Mouse (Mus musculus): ENCODE measurements around the gene 4933411K16Rik. TPM values are rescaled to one million over a fixed set of nuclear protein-coding genes. Genes with fewer than 3 reads are reported as not detected.
A peak's percentile ranks its signal among the peaks of the same experiment; 100 is the strongest.

Gene 4933411K16Rik
- total and polyA plus RNA-seq, 3 experiments, result 0.10 TPM; not detected in 2

- peak overlapping the region; percentile 39 for H3K27ac ChIP-seq (ENCODE audit: control insufficient read depth, low read depth, low read length)
- H3K9me3 ChIP-seq (replicated peaks; ENCODE audit: insufficient read depth, low read length), result no peaks in the 10 kb centered on the region
- peaks cover 0 to 5% of the 10 kb centered on the region in 2 experiments; a peak in 2 of 4 replicates for H3K36me3 ChIP-seq (ENCODE audit: control insufficient read depth in 1 of 2, insufficient read depth in 2 of 2, low read length in 2 of 2)
- no peak for TF ChIP-seq EP300 (IDR thresholded peaks at IDR 0.05; ENCODE audit: low read depth in 1 of 2, low read length in 2 of 2)
- TF ChIP-seq RAD21 (IDR thresholded peaks at IDR 0.05; ENCODE audit: low read depth, low read length), result no peak
- no peak for TF ChIP-seq MXI1 (IDR thresholded peaks at IDR 0.05; ENCODE audit: low read depth, low read length)
- peak; percentile 32; the same call in 1 of the 2 replicates for TF ChIP-seq ZMIZ1 (IDR thresholded peaks at IDR 0.05; ENCODE audit: low read depth, low read length)
- no peak for TF ChIP-seq USF2 (IDR thresholded peaks at IDR 0.05; ENCODE audit: borderline replicate concordance in 1 of 2, insufficient read depth in 1 of 2, low read depth in 1 of 2, low read length in 2 of 2)
- TF ChIP-seq ZNF384 (IDR thresholded peaks at IDR 0.05; ENCODE audit: low read depth, low read length), result no peak
- peak; percentile 59 for TF ChIP-seq NELFE (IDR thresholded peaks at IDR 0.05; ENCODE audit: low read depth, low read length)
- TF ChIP-seq SIN3A (IDR thresholded peaks at IDR 0.05; ENCODE audit: low read length), result peak; percentile 73
- TF ChIP-seq MYC (IDR thresholded peaks at IDR 0.05; ENCODE audit: low read depth, low read length), result no peak
- no peak for TF ChIP-seq MAFK (IDR thresholded peaks at IDR 0.05; ENCODE audit: borderline replicate concordance, low read depth, low read length)
- TF ChIP-seq ETS1 (IDR thresholded peaks at IDR 0.05; ENCODE audit: low read depth, low read length), result no peak
- peak; percentile 26 to 60; a peak in 1 of 4 replicates for TF ChIP-seq POLR2A (IDR thresholded peaks at IDR 0.05; ENCODE audit: control insufficient read depth in 1 of 2, insufficient read depth in 1 of 2, low read depth in 1 of 2, low read length in 2 of 2, poor library complexity in 1 of 2)
- no peak for TF ChIP-seq USF1 (IDR thresholded peaks at IDR 0.05; ENCODE audit: low read depth, low read length)
- no peak for TF ChIP-seq GATA1 (IDR thresholded peaks at IDR 0.05; ENCODE audit: low read depth, low read length)
- no peak for TF ChIP-seq TAL1 (IDR thresholded peaks at IDR 0.05; ENCODE audit: low read length)
- peak; percentile 69; the same call in 1 of the 2 replicates for TF ChIP-seq TBP (IDR thresholded peaks at IDR 0.05; ENCODE audit: low read depth, low read length)
- TF ChIP-seq ELF1 (IDR thresholded peaks at IDR 0.05; ENCODE audit: low read depth, low read length), result peak; percentile 52; the same call in 1 of the 2 replicates
- TF ChIP-seq E2F4 (IDR thresholded peaks at IDR 0.05; ENCODE audit: borderline replicate concordance, low read depth, low read length), result no peak
- TF ChIP-seq POLR2AphosphoS2 (IDR thresholded peaks at IDR 0.05; ENCODE audit: low read length), result no peak
- TF ChIP-seq POLR2AphosphoS5 (IDR thresholded peaks at IDR 0.05; ENCODE audit: borderline replicate concordance, low read depth, low read length), result no peak
- TF ChIP-seq CHD1 (IDR thresholded peaks at IDR 0.05; ENCODE audit: low read depth, low read length), result no peak
- TF ChIP-seq ZKSCAN1 (IDR thresholded peaks at IDR 0.05; ENCODE audit: low read depth, low read length), result no peak
- TF ChIP-seq CTCF (IDR thresholded peaks at IDR 0.05 in 2 of 3, conservative IDR thresholded peaks at IDR 0.05 in 1 of 3; ENCODE audit: control insufficient read depth in 1 of 3, insufficient read depth in 1 of 3, low read depth in 2 of 3, low read length in 3 of 3, poor library complexity in 1 of 3, severe bottlenecking in 1 of 3), result no peak
- TF ChIP-seq MAZ (IDR thresholded peaks at IDR 0.05; ENCODE audit: low read depth, low read length), result no peak
- TF ChIP-seq RCOR1 (IDR thresholded peaks at IDR 0.05; ENCODE audit: low read depth, low read length), result no peak
- TF ChIP-seq MEF2A (IDR thresholded peaks at IDR 0.05; ENCODE audit: extremely low read depth, insufficient replicate concordance, low read depth, low read length, poor library complexity, severe bottlenecking), result no peak
- peak overlapping the region; percentile 66 for H3K4me3 ChIP-seq (ENCODE audit: control insufficient read depth in 1 of 2, insufficient read depth in 1 of 2, low read depth in 2 of 2, low read length in 2 of 2)
- no peaks in the 10 kb centered on the region for H3K79me2 ChIP-seq (ENCODE audit: control insufficient read depth, insufficient read depth, low read length, poor library complexity)
- H3K4me1 ChIP-seq (ENCODE audit: control insufficient read depth in 1 of 2, insufficient read depth in 2 of 2, low read length in 2 of 2), result peaks cover 4 to 15% of the 10 kb centered on the region in 2 experiments; a peak in 3 of 4 replicates
- DNase-seq (ENCODE audit: low read depth, low spot score), result peak; percentile 74
- peaks cover 2 to 6% of the 10 kb centered on the region in 2 experiments; a peak in 3 of 4 replicates for H3K27me3 ChIP-seq (ENCODE audit: control insufficient read depth in 1 of 2, insufficient read depth in 2 of 2, low read length in 2 of 2)
- H3K9ac ChIP-seq (ENCODE audit: control insufficient read depth, low read depth, low read length, poor library complexity, severe bottlenecking), result peak overlapping the region; percentile 68
Measured at GRCm38 (mm10) chr19:42078566-42078965, 26.5 kb downstream of the 4933411K16Rik start.

Measured in MEL (cell line).